Mouse (Mus musculus) limb, embryonic 14.5 days (tissue): ENCODE results near the gene Fndc3b. TPM values are rescaled to one million over a fixed set of nuclear protein-coding genes. Genes with fewer than 3 reads are reported as not detected.
A peak's percentile ranks its signal among the peaks of the same experiment; 100 is the strongest.

Experiments used
- ATAC-seq: fragments of 200-750 bp; cut with Nextera tagmentation; 2 replicates; pipeline ENCODE4 v1.8.0; 2017; ENCODE audit warnings: low read depth, moderate number of reproducible peaks, moderate TSS enrichment; ENCODE audit not compliant: low FRiP score
- DNase-seq: peaks from one replicate; pipeline ENCODE4 v3.0.0-alpha.2; 2015; ENCODE audit warnings: low spot score
- H3K27ac ChIP-seq: fragments of 300-500 bp; sonication (generic); replicated peaks from 2 replicates; pipeline ENCODE4 v1.5.1; 2014; ENCODE audit warnings: low read depth, mild to moderate bottlenecking, low read length, moderate library complexity, mixed read lengths
- H3K27me3 ChIP-seq: fragments of 300-500 bp; sonication (generic); 2 replicates; pipeline ENCODE4 v1.6.1; 2014; ENCODE audit warnings: low read length, mixed read lengths; ENCODE audit not compliant: control insufficient read depth, insufficient read depth
- H3K36me3 ChIP-seq: fragments of 300-500 bp; sonication (generic); 2 replicates; pipeline ENCODE4 v1.6.1; 2014; ENCODE audit warnings: mild to moderate bottlenecking, low read length, moderate library complexity, mixed read lengths; ENCODE audit not compliant: control insufficient read depth, insufficient read depth
- H3K4me1 ChIP-seq: fragments of 300-500 bp; sonication (generic); 2 replicates; pipeline ENCODE4 v1.6.1; 2014; ENCODE audit warnings: antibody characterized with exemption, low read length, mixed read lengths; ENCODE audit not compliant: control insufficient read depth, insufficient read depth
- H3K4me2 ChIP-seq: fragments of 300-500 bp; sonication (generic); replicated peaks from 2 replicates; pipeline ENCODE4 v1.6.1; 2014; ENCODE audit warnings: low read depth, mild to moderate bottlenecking, low read length, moderate library complexity; ENCODE audit not compliant: severe bottlenecking
- H3K4me3 ChIP-seq: fragments of 300-500 bp; sonication (generic); replicated peaks from 2 replicates; pipeline ENCODE4 v1.5.1; 2014; ENCODE audit warnings: low read length
- H3K9ac ChIP-seq: fragments of 300-500 bp; sonication (generic); 2 replicates; pipeline ENCODE4 v1.6.1; 2014; ENCODE audit warnings: mild to moderate bottlenecking, low read depth, low read length, moderate library complexity; ENCODE audit not compliant: severe bottlenecking
- H3K9me3 ChIP-seq: fragments of 300-500 bp; sonication (generic); 2 replicates; pipeline ENCODE4 v1.6.1; 2016; ENCODE audit warnings: low read length; ENCODE audit not compliant: control insufficient read depth
- POLR2A ChIP-seq: fragments of 200-500 bp; IDR thresholded peaks from 2 replicates; pipeline ENCODE4 v1.8.0; 2012; ENCODE audit warnings: inconsistent platforms, mild to moderate bottlenecking, moderate library complexity, borderline replicate concordance; ENCODE audit not compliant: insufficient read depth, insufficient read length; ENCODE audit errors: extremely low read depth
- WGBS: fragments of 180-500 bp; shearing (Covaris S2); extraction: QIAGEN DNeasy Blood & Tissue Kit; methylation state at CpG from one replicate; pipeline ENCODE4 v1.1.7; 2014; 5-methylcytosine and 5-hydroxymethylcytosine counted together
- polyA plus RNA-seq, 2 experiments: library from polyadenylated mRNA; depleted of rRNA in 1 of 2; stranded (reverse) in 1 of 2; unstranded in 1 of 2; fragments of >200 nt; fragmentation: Nextera tagmentation in 1 of 2; extraction: Ambion mirVana in 1 of 2; gene quantifications; 2 replicates each; pipeline versions ENCODE4 v1.2.1 to v1.2.3; 2012 to 2014

Fndc3b gene
- polyA plus RNA-seq, 2 experiments, result 39.6 to 41.3 TPM

DNA sequence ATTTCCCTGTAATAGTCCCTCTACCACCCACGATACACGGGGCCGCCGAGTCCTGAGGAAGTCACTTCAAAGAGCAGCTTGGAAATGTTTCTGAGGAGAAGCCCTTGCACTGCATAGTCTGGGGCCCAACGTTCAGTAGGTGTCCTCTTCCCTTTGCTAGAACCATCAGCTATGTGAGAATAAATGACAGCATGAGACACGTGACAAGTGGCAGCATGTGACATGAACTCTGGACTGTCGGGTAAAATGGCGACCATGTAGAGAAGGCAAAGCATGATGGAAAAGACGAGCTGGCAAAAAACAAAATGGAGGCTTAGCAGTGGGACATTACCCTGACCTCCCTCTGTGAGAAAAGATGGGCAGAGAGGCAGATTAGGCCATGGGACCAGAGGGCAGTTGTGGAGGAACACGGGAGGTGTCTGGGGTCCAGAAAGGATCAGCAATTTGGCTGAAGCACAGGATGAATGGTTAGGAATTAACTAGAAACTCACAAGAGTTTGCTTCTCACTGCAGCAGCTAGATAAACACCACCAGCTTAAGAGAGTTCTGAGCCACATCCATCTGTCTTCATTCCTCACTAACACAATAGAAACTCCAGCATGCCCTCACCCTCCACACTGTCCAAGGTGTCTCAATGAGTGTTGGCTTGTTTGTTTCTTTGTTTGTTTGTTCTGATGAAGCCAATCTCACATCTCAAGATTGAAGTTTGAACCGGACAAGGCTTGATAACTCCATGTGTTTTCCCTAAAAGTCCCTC, 118.2 kb downstream of the Fndc3b start:
- ATAC-seq, result no peak
- H3K4me1 ChIP-seq, result peaks cover 13% of the 10 kb centered on the region; the same call in 1 of the 2 replicates
- DNase-seq, result no peak
- no peak overlapping the region for H3K4me3 ChIP-seq
- H3K4me2 ChIP-seq, result no peak overlapping the region
- 89% methylated on average over 11 of the region's 11 CpGs for WGBS
- no peak for TF ChIP-seq POLR2A
- no peak overlapping the region for H3K9ac ChIP-seq
- no peaks in the 10 kb centered on the region for H3K9me3 ChIP-seq
- peak overlapping the region; percentile 77 for H3K27ac ChIP-seq
- H3K36me3 ChIP-seq, result peaks cover 3% of the 10 kb centered on the region; the same call in 1 of the 2 replicates
- no peaks in the 10 kb centered on the region for H3K27me3 ChIP-seq

DNA sequence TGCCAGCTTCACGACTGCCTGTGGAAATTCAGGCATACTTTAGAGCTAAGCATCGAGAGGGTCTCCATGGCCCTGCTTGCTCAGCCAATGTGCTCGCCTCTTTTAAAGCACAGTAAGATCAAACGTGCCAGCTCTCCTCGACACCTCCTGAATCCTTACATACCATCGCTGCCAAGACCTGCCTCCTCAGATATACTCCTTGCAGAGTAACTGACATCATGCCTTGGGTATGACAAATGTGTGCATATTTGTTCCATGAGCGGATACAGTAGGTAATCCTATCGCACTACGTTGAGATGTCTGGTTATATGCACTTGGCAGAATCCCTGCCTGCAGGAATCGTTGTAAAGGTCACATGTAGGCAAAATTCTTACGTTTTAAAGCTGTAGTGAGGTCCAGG, 120.3 kb downstream of the Fndc3b start:
- Histone ChIP-seq H3K4me2 (no peak overlapping the region), H3K9me3 (no peaks in the 10 kb centered on the region), H3K27me3 (no peaks in the 10 kb centered on the region), H3K27ac (0 out of 2 replicates have a peak overlapping the region, but pooled peaks have one; percentile 30), H3K4me1 (peaks cover 13% of the 10 kb centered on the region; the same call in 1 of the 2 replicates), H3K36me3 (peaks cover 3% of the 10 kb centered on the region; the same call in 1 of the 2 replicates), H3K4me3 (no peak overlapping the region), H3K9ac (no peak overlapping the region)
- TF ChIP-seq POLR2A, result no peak
- DNase-seq (no peak), ATAC-seq (peak; percentile 58; the same call in 1 of the 2 replicates)
- 66% methylated on average over 11 of the region's 11 CpGs for WGBS

DNA sequence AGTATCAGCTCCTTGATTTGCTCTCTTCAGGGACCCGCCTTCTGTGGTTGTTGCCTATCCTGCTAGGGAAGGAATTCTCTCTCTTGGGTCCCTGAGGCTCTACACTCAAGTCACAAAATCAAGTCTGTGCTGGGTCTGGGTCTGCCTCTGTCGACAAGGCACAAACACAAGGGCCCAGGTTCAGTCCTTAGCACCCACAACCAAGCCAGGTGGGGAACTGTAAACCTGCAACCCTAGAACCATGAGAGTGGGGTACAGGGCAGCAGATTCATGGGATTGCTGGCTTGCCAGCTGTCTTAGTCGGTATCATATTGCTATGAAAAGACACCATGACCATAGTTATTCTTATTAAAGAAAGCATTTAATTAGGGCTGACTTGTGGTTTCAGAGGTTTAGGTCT, 121.8 kb downstream of the Fndc3b start:
- Histone ChIP-seq H3K4me1 (peaks cover 11% of the 10 kb centered on the region; the same call in 1 of the 2 replicates), H3K4me2 (no peak overlapping the region), H3K36me3 (peaks cover 3% of the 10 kb centered on the region; the same call in 1 of the 2 replicates), H3K9ac (no peak overlapping the region), H3K4me3 (no peak overlapping the region), H3K27ac (no peak overlapping the region), H3K27me3 (no peaks in the 10 kb centered on the region), H3K9me3 (no peaks in the 10 kb centered on the region)
- TF ChIP-seq POLR2A, result no peak
- 90% methylated on average over 3 of the region's 3 CpGs for WGBS
- ATAC-seq, result no peak
- DNase-seq, result no peak

- WGBS, result 94% methylated on average over 11 of the region's 11 CpGs
- H3K9ac ChIP-seq, result no peak overlapping the region
- no peaks in the 10 kb centered on the region for H3K27me3 ChIP-seq
- H3K9me3 ChIP-seq, result no peaks in the 10 kb centered on the region
- no peak for DNase-seq
- H3K4me2 ChIP-seq, result no peak overlapping the region
- TF ChIP-seq POLR2A, result no peak
- H3K27ac ChIP-seq, result no peak overlapping the region
- H3K4me1 ChIP-seq, result 0 out of 2 replicates have a peak, but pooled peaks cover 5% of the 10 kb centered on the region
- H3K36me3 ChIP-seq, result peaks cover 3% of the 10 kb centered on the region; the same call in 1 of the 2 replicates
- no peak for ATAC-seq
- H3K4me3 ChIP-seq, result no peak overlapping the region
Measured at GRCm38 (mm10) chr3:27588604-27589003, 122.5 kb downstream of the Fndc3b start.

DNA sequence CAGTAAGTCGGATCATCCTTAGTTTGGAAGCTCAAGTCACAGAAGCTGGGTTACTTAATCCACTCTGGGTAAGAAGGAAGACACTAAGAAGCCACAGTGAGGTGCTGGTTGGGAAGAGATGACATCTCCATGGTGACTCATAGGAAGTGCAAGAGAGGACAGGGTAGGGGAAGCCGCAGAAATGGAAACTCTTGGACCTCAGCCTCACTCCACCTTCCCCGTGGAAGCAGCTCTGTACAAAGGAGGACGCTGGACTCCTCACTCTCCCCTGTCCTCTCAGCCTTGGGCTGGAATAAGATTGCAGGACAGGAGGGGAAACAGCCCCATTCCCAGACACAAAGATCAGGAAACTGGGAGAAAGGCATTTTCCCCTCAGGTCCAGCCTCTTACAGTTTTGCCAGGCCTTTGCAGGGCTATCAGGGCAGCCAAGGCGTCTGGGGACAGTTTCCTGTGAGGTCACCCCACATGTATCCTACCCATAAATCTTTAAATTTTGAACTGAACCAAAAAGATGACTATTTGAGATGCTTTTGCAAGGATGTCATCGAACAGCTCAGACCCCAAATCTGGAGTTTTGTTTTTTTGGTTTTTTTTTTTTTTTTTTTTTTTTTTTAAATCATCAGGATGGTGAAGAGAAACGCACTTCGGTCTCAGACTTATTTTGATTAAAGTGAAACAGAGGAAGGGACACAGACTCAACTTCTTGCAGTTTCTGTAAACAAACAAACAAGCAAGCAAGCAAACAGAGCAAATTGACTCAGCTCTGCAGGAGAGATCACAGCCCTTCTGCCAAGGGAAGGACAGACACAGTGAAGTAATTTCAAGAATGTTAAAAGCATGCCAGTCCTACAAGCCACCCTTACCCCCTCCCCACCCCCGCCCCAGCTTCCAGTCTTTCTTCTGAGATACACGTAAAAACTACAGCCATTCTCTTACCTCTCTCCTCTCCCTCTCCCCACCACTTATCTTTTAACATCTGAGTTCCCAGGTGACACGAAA, 126.2 kb downstream of the Fndc3b start:
- no peak overlapping the region for H3K9ac ChIP-seq
- no peaks in the 10 kb centered on the region; the same call in 1 of the 2 replicates for H3K36me3 ChIP-seq
- ATAC-seq (no peak), DNase-seq (no peak)
- H3K9me3 ChIP-seq, result no peaks in the 10 kb centered on the region
- WGBS, result 43% methylated on average over 11 of the region's 11 CpGs
- no peak overlapping the region for H3K4me3 ChIP-seq
- no peak overlapping the region for H3K4me2 ChIP-seq
- TF ChIP-seq POLR2A, result no peak
- H3K27me3 ChIP-seq, result no peaks in the 10 kb centered on the region
- H3K27ac ChIP-seq, result no peak overlapping the region; the same call in 1 of the 2 replicates
- H3K4me1 ChIP-seq, result peaks cover 5% of the 10 kb centered on the region; the same call in 1 of the 2 replicates
